Mouse (Mus musculus): ENCODE measurements around the gene Steap3. TPM values are rescaled to one million over a fixed set of nuclear protein-coding genes. Genes with fewer than 3 reads are reported as not detected.

Steap3 gene
- polyA plus RNA-seq, 1 experiment from 2014 or later: 3.2 TPM

DNA sequence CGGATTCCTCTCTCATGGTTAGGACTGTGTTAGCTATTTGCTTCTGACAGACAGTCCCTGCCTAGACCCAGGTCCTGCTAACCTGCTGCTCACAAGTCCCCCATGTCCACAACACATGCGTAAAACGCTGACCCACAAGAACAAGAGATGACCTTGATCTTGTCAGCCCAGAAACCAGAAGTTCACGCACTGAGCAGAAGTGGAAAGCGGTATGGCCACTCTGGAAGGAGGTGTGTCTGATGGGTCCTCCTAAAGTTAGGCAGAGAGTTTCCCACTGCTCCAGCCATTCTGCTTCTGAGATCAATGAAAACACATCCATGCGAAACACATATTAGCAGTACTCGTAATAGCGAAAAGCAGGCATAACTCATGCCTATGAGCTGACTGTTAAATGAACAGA lies 25.6 kb downstream of the Steap3 start:
- Histone ChIP-seq H3K4me2 (ENCODE audit: low read length) (no peak overlapping the region), H3K4me1 (ENCODE audit: control insufficient read depth, insufficient read depth, low read length) (no peaks in the 10 kb centered on the region), H3K27me3 (ENCODE audit: control insufficient read depth, insufficient read depth, low read length) (no peaks in the 10 kb centered on the region), H3K36me3 (ENCODE audit: control insufficient read depth, insufficient read depth, low read length) (no peaks in the 10 kb centered on the region), H3K4me3 (replicated peaks; ENCODE audit: low read depth, low read length) (no peak overlapping the region), H3K27ac (replicated peaks; ENCODE audit: low read depth, low read length) (no peak overlapping the region), H3K9me3 (ENCODE audit: control insufficient read depth, low read length) (no peaks in the 10 kb centered on the region), H3K9ac (replicated peaks; ENCODE audit: low read length) (no peak overlapping the region)
- DNase-seq (no peak), ATAC-seq (ENCODE audit: low FRiP score, low TSS enrichment) (no peak)
- WGBS: 97% methylated on average over 8 of the region's 8 CpGs

DNA sequence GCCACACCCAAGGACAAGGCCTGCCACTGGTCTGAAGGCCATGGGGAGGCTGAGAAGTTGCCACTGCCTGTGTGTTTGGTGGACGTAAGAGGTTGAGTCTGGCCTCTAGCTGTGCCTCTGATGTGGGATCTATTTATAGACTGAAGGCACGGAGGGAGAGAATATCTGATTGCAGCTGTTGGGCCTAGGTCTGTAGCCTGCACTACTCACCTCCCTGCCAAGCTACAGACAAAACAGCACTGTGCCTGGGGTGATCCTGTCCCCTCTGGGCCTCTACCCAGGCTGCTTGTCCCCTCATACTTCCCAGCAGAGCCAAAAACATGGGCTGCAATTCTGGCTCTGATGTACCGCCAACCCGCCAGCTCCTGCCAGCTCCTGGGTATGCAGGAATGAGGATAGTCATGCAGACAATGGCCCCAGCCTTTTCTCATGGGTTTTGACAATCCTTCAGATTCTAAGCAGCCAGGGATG lies 26.8 kb downstream of the Steap3 start:
- Histone ChIP-seq H3K4me3 (replicated peaks; ENCODE audit: low read depth, low read length) (no peak overlapping the region), H3K9ac (replicated peaks; ENCODE audit: low read length) (no peak overlapping the region), H3K9me3 (ENCODE audit: control insufficient read depth, low read length) (no peaks in the 10 kb centered on the region), H3K36me3 (ENCODE audit: control insufficient read depth, insufficient read depth, low read length) (no peaks in the 10 kb centered on the region), H3K27ac (replicated peaks; ENCODE audit: low read depth, low read length) (no peak overlapping the region), H3K4me1 (ENCODE audit: control insufficient read depth, insufficient read depth, low read length) (no peaks in the 10 kb centered on the region), H3K27me3 (ENCODE audit: control insufficient read depth, insufficient read depth, low read length) (no peaks in the 10 kb centered on the region), H3K4me2 (ENCODE audit: low read length) (no peak overlapping the region)
- ATAC-seq (ENCODE audit: low FRiP score, low TSS enrichment) (no peak), DNase-seq (peak; percentile 48)
- WGBS: 50% methylated on average over 4 of the region's 4 CpGs

DNA sequence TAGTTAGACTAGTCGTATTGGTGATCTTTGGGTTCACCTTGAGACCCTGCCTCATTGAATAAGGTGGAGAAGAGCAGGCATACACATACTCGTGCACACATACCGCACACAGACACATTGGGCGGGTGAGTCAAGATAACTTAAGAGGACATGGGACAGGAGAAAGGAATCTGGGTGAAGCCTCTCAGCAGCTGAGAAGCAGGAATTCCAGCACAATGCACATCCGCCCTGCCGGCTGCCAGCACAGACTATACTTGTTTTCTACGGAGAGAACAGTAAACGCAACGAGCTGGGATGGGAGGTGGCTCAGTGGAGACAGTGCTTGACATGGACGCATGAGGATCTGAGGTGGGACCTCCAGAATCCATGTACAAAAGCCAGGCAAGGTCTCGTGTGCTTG lies 27.9 kb downstream of the Steap3 start:
- no peak overlapping the region for H3K9ac ChIP-seq (replicated peaks; ENCODE audit: low read length)
- no peak overlapping the region for H3K4me2 ChIP-seq (ENCODE audit: low read length)
- no peaks in the 10 kb centered on the region for H3K36me3 ChIP-seq (ENCODE audit: control insufficient read depth, insufficient read depth, low read length)
- DNase-seq (no peak), ATAC-seq (ENCODE audit: low FRiP score, low TSS enrichment) (no peak)
- H3K4me1 ChIP-seq (ENCODE audit: control insufficient read depth, insufficient read depth, low read length): no peaks in the 10 kb centered on the region
- no peaks in the 10 kb centered on the region for H3K27me3 ChIP-seq (ENCODE audit: control insufficient read depth, insufficient read depth, low read length)
- H3K4me3 ChIP-seq (replicated peaks; ENCODE audit: low read depth, low read length): no peak overlapping the region
- no peak overlapping the region for H3K27ac ChIP-seq (replicated peaks; ENCODE audit: low read depth, low read length)
- H3K9me3 ChIP-seq (ENCODE audit: control insufficient read depth, low read length): no peaks in the 10 kb centered on the region
- 90% methylated on average over 11 of the region's 11 CpGs for WGBS

DNA sequence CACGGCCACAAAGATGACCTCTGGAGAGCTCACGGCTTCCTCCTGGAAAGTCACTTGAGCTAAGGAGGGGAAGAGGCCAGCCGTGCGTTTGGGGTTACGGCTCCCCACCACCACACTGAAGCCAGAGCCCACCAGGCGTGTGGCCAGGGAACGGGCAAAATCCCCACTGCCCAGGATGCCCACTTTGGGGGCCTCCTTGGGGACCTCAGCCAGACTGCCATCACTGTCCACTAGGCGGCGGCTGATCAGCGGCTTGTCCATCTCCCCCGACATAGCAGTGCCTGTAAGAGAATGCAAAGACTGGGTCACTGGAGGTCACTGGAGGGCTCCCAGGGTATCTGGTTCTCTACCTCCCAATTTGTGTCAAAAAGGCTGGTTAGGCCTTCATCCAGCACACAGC lies 28.5 kb downstream of the Steap3 start:
- Histone ChIP-seq H3K36me3 (ENCODE audit: control insufficient read depth, insufficient read depth, low read length) (no peaks in the 10 kb centered on the region), H3K27me3 (ENCODE audit: control insufficient read depth, insufficient read depth, low read length) (no peaks in the 10 kb centered on the region), H3K4me1 (ENCODE audit: control insufficient read depth, insufficient read depth, low read length) (no peaks in the 10 kb centered on the region), H3K9ac (replicated peaks; ENCODE audit: low read length) (no peak overlapping the region), H3K27ac (replicated peaks; ENCODE audit: low read depth, low read length) (no peak overlapping the region), H3K9me3 (ENCODE audit: control insufficient read depth, low read length) (no peaks in the 10 kb centered on the region), H3K4me3 (replicated peaks; ENCODE audit: low read depth, low read length) (no peak overlapping the region), H3K4me2 (ENCODE audit: low read length) (no peak overlapping the region)
- ATAC-seq (ENCODE audit: low FRiP score, low TSS enrichment) (no peak), DNase-seq (no peak)
- 80% methylated on average over 11 of the region's 11 CpGs for WGBS

DNA sequence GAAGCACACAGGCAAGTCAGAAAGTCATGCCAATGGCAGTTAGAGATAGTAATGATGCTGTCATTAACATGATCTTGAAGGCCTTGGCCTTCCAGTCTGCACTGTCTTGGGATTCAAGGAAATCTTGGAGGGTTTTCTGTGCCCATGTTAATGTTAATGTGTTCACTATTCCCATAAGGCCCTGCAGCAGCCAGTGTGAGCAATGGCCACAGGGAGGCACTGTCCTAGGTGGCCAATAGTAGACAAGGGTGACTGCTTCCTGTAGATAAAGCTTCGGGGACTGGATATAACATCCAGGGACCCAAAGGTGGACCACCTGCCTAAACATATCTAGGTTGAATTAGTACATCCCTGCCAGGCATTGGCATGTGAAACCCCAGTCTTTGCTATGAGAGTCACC lies 35.4 kb downstream of the Steap3 start:
- Histone ChIP-seq H3K27ac (replicated peaks; ENCODE audit: low read depth, low read length) (no peak overlapping the region), H3K4me1 (ENCODE audit: control insufficient read depth, insufficient read depth, low read length) (no peaks in the 10 kb centered on the region), H3K9ac (replicated peaks; ENCODE audit: low read length) (no peak overlapping the region), H3K36me3 (ENCODE audit: control insufficient read depth, insufficient read depth, low read length) (no peaks in the 10 kb centered on the region), H3K4me2 (ENCODE audit: low read length) (no peak overlapping the region), H3K4me3 (replicated peaks; ENCODE audit: low read depth, low read length) (no peak overlapping the region), H3K27me3 (ENCODE audit: control insufficient read depth, insufficient read depth, low read length) (no peaks in the 10 kb centered on the region), H3K9me3 (ENCODE audit: control insufficient read depth, low read length) (no peaks in the 10 kb centered on the region)
- 94% methylated on average over 1 of the region's 1 CpGs for WGBS
- no peak for DNase-seq
- no peak for ATAC-seq (ENCODE audit: low FRiP score, low TSS enrichment)

DNA sequence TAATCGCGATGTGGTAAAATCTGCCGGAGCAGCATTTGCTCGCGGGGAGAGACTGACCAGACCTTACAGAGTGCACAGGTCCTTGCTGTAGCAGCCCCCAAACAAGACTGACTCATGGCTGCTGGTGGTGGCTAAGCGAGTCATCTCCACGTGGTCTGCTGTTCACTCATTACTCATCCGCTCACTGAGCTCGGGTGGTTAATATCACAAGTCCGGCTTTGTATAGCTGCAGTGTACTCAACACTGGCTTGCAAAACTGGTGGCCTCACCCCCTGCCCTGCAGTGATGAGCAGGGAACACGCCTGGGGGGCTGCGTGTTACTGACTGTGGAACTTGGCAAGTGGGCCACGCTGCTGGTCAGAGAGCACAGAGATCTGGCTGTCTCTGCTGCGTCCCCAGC lies 36.1 kb downstream of the Steap3 start:
- 90% methylated on average over 14 of the region's 14 CpGs for WGBS
- no peaks in the 10 kb centered on the region for H3K4me1 ChIP-seq (ENCODE audit: control insufficient read depth, insufficient read depth, low read length)
- H3K9me3 ChIP-seq (ENCODE audit: control insufficient read depth, low read length): no peaks in the 10 kb centered on the region
- DNase-seq (no peak), ATAC-seq (ENCODE audit: low FRiP score, low TSS enrichment) (no peak)
- H3K4me3 ChIP-seq (replicated peaks; ENCODE audit: low read depth, low read length): no peak overlapping the region
- H3K4me2 ChIP-seq (ENCODE audit: low read length): no peak overlapping the region
- no peaks in the 10 kb centered on the region for H3K27me3 ChIP-seq (ENCODE audit: control insufficient read depth, insufficient read depth, low read length)
- H3K9ac ChIP-seq (replicated peaks; ENCODE audit: low read length): no peak overlapping the region
- H3K27ac ChIP-seq (replicated peaks; ENCODE audit: low read depth, low read length): no peak overlapping the region
- H3K36me3 ChIP-seq (ENCODE audit: control insufficient read depth, insufficient read depth, low read length): no peaks in the 10 kb centered on the region

DNA sequence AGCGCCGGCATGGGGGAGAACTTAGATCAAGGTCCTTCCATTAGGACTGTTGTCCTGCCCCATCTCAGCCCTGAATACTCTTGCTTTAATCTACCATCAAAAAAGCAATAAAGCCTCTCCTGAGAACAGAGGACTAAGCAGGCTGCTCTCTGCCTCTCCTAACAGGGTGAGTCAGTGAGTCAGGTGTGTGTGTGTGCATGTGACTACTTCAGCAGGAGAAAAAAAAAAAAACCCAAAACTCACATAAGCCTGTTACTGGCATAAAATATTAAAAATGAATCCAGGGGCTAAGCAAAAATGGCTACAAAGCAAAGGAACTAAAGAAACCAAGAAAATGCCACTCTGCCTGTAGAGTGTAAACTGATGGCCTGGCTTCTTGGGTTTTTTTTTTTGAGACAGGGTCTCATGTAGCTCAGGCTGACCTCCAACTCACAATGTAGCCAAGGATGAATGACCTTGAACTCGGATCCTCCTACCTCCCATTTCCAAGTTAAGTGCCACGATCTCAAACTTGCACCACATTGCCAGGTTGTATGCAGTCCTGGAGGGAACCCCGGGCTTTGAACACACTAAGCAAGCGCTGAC lies 36.8 kb downstream of the Steap3 start:
- H3K4me2 ChIP-seq (ENCODE audit: low read length): no peak overlapping the region
- 89% methylated on average over 6 of the region's 6 CpGs for WGBS

DNA sequence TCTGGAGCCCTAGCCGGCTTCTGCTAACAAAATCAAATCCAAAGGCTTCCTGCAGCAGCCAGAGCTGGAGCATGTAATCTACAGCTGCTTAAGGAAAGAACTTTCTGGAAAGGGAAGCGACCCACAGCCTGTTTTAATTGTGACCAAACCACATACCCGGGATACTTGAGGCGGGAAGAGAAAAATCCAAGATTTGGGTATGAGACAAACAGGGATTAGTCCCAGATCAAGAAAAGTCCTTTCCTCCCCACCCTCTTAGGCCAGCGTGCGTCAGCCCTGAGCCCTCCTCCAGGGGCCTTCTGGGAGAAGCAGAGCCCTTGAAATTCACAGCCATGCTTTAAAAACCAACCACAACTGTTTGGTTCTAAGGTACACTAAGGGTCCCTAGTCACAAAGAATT lies 40.3 kb downstream of the Steap3 start:
- no peaks in the 10 kb centered on the region for H3K27me3 ChIP-seq (ENCODE audit: control insufficient read depth, insufficient read depth, low read length)
- no peaks in the 10 kb centered on the region for H3K9me3 ChIP-seq (ENCODE audit: control insufficient read depth, low read length)
- no peaks in the 10 kb centered on the region for H3K4me1 ChIP-seq (ENCODE audit: control insufficient read depth, insufficient read depth, low read length)
- 67% methylated on average over 6 of the region's 6 CpGs for WGBS
- no peak overlapping the region for H3K27ac ChIP-seq (replicated peaks; ENCODE audit: low read depth, low read length)
- DNase-seq (no peak), ATAC-seq (ENCODE audit: low FRiP score, low TSS enrichment) (no peak)
- no peak overlapping the region for H3K4me3 ChIP-seq (replicated peaks; ENCODE audit: low read depth, low read length)
- no peaks in the 10 kb centered on the region for H3K36me3 ChIP-seq (ENCODE audit: control insufficient read depth, insufficient read depth, low read length)
- H3K9ac ChIP-seq (replicated peaks; ENCODE audit: low read length): no peak overlapping the region
- no peak overlapping the region for H3K4me2 ChIP-seq (ENCODE audit: low read length)

More for the DNA sequence above, 36.8 kb downstream of the Steap3 start:
- Histone ChIP-seq H3K36me3 (ENCODE audit: control insufficient read depth, insufficient read depth, low read length) (no peaks in the 10 kb centered on the region), H3K27me3 (ENCODE audit: control insufficient read depth, insufficient read depth, low read length) (no peaks in the 10 kb centered on the region), H3K9me3 (ENCODE audit: control insufficient read depth, low read length) (no peaks in the 10 kb centered on the region), H3K4me3 (replicated peaks; ENCODE audit: low read depth, low read length) (no peak overlapping the region), H3K27ac (replicated peaks; ENCODE audit: low read depth, low read length) (no peak overlapping the region), H3K4me1 (ENCODE audit: control insufficient read depth, insufficient read depth, low read length) (no peaks in the 10 kb centered on the region), H3K9ac (replicated peaks; ENCODE audit: low read length) (no peak overlapping the region)
- DNase-seq (no peak), ATAC-seq (ENCODE audit: low FRiP score, low TSS enrichment) (no peak)

DNA sequence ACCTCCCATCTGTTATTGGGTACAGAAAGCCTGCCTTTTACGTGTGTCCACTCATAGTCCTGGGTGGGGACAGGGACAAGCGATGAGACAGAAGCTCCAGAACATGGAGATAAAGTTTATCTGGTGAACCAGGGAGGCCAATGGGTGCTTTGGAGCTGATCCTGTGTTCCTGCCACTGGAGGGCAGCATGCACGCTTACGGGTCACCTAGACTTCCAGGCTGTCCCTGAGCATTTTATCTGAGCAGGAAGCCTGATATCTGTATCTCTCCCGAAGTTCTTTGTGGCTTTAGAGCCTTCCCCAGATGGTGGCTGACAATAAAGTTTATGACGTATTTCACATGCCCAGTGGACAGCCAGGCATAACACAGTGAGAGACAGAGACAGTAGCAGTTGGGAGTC lies 41.2 kb downstream of the Steap3 start:
- Histone ChIP-seq H3K9me3 (ENCODE audit: control insufficient read depth, low read length) (no peaks in the 10 kb centered on the region), H3K27ac (replicated peaks; ENCODE audit: low read depth, low read length) (no peak overlapping the region), H3K4me1 (ENCODE audit: control insufficient read depth, insufficient read depth, low read length) (no peaks in the 10 kb centered on the region), H3K27me3 (ENCODE audit: control insufficient read depth, insufficient read depth, low read length) (no peaks in the 10 kb centered on the region), H3K9ac (replicated peaks; ENCODE audit: low read length) (no peak overlapping the region), H3K36me3 (ENCODE audit: control insufficient read depth, insufficient read depth, low read length) (no peaks in the 10 kb centered on the region), H3K4me3 (replicated peaks; ENCODE audit: low read depth, low read length) (no peak overlapping the region), H3K4me2 (ENCODE audit: low read length) (no peak overlapping the region)
- DNase-seq (peak; percentile 79), ATAC-seq (ENCODE audit: low FRiP score, low TSS enrichment) (no peak)
- WGBS: 37% methylated on average over 6 of the region's 6 CpGs
